Mouse (Mus musculus) limb, embryonic 13.5 days (tissue): ENCODE results near the gene Cx3cr1. TPM values are rescaled to one million over a fixed set of nuclear protein-coding genes. Genes with fewer than 3 reads are reported as not detected.

ENCODE experiments used
- ATAC-seq: fragments of 200-750 bp; cut with Nextera tagmentation; 2 replicates; pipeline ENCODE4 v1.8.0; 2017; ENCODE audit warnings: low read depth, moderate number of reproducible peaks, moderate TSS enrichment; ENCODE audit not compliant: low FRiP score
- H3K27ac ChIP-seq: fragments of 300-500 bp; sonication (generic); 2 replicates; pipeline ENCODE4 v1.5.1; 2015; ENCODE audit warnings: inconsistent platforms, mild to moderate bottlenecking, moderate library complexity
- H3K27me3 ChIP-seq: fragments of 300-500 bp; sonication (generic); 2 replicates; pipeline ENCODE4 v1.6.1; 2015; ENCODE audit warnings: mild to moderate bottlenecking, inconsistent platforms
- H3K36me3 ChIP-seq: fragments of 300-500 bp; sonication (generic); 2 replicates; pipeline ENCODE4 v1.6.1; 2015; ENCODE audit warnings: inconsistent platforms, mild to moderate bottlenecking, moderate library complexity
- H3K4me1 ChIP-seq: fragments of 300-500 bp; sonication (generic); 2 replicates; pipeline ENCODE4 v1.6.1; 2015; ENCODE audit warnings: inconsistent platforms
- H3K4me2 ChIP-seq: fragments of 300-500 bp; sonication (generic); replicated peaks from 2 replicates; pipeline ENCODE4 v1.6.1; 2015; ENCODE audit warnings: inconsistent platforms, mild to moderate bottlenecking, moderate library complexity
- H3K4me3 ChIP-seq: fragments of 300-500 bp; sonication (generic); 2 replicates; pipeline ENCODE4 v1.5.1; 2015; ENCODE audit warnings: moderate library complexity, mild to moderate bottlenecking, inconsistent platforms
- H3K9ac ChIP-seq: fragments of 300-500 bp; sonication (generic); 2 replicates; pipeline ENCODE4 v1.6.1; 2015; ENCODE audit warnings: mild to moderate bottlenecking, inconsistent platforms
- H3K9me3 ChIP-seq: fragments of 300-500 bp; sonication (generic); 2 replicates; pipeline ENCODE4 v1.6.1; 2016; ENCODE audit warnings: inconsistent platforms
- WGBS: fragments of 180-500 bp; shearing (Covaris S2); methylation state at CpG from one replicate; pipeline ENCODE4 v1.1.7; 2015; 5-methylcytosine and 5-hydroxymethylcytosine counted together
- polyA plus RNA-seq: library from polyadenylated mRNA; unstranded; fragments of >200 nt; fragmentation: Nextera tagmentation; extraction: Ambion mirVana; gene quantifications from 2 replicates; pipeline ENCODE4 v1.2.1, GENCODE M21; 2015

The Cx3cr1 gene
- polyA plus RNA-seq, 1 experiment from 2014 or later, result 11.0 TPM

- no peak for ATAC-seq
- H3K4me2 ChIP-seq, result no peak overlapping the region
- no peak overlapping the region for H3K27ac ChIP-seq
- WGBS, result 68% methylated on average over 8 of the region's 8 CpGs
- peaks cover 5% of the 10 kb centered on the region for H3K4me1 ChIP-seq
- no peak overlapping the region for H3K4me3 ChIP-seq
- no peaks in the 10 kb centered on the region for H3K36me3 ChIP-seq
- H3K9ac ChIP-seq, result no peak overlapping the region
- H3K27me3 ChIP-seq, result no peaks in the 10 kb centered on the region
- peaks cover 9% of the 10 kb centered on the region; the same call in 1 of the 2 replicates for H3K9me3 ChIP-seq
These were observed 215.5 kb downstream of the Cx3cr1 start for GRCm38 (mm10) chr9:119854170-119854569.

- 62% methylated on average over 2 of the region's 2 CpGs for WGBS
- Histone ChIP-seq H3K9ac (no peak overlapping the region), H3K4me3 (no peak overlapping the region), H3K36me3 (no peaks in the 10 kb centered on the region), H3K27me3 (no peaks in the 10 kb centered on the region), H3K9me3 (peaks cover 9% of the 10 kb centered on the region; the same call in 1 of the 2 replicates), H3K4me1 (peaks cover 11% of the 10 kb centered on the region), H3K27ac (no peak overlapping the region), H3K4me2 (no peak overlapping the region)
- ATAC-seq, result no peak
These were observed 216.4 kb downstream of the Cx3cr1 start for GRCm38 (mm10) chr9:119853071-119853846.

- 71% methylated on average over 10 of the region's 10 CpGs for WGBS
- ATAC-seq, result no peak
These were observed 217.2 kb downstream of the Cx3cr1 start for GRCm38 (mm10) chr9:119852347-119853030.

More at GRCm38 (mm10) chr9:119852347-119853030, 217.2 kb downstream of the Cx3cr1 start:
- Histone ChIP-seq H3K4me2 (no peak overlapping the region), H3K4me1 (peaks cover 11% of the 10 kb centered on the region), H3K27ac (no peak overlapping the region), H3K4me3 (no peak overlapping the region), H3K9ac (no peak overlapping the region), H3K9me3 (peaks cover 6% of the 10 kb centered on the region; the same call in 1 of the 2 replicates), H3K36me3 (no peaks in the 10 kb centered on the region), H3K27me3 (no peaks in the 10 kb centered on the region)

Other genes with a start within 250 kb of the Cx3cr1 start
- gene Scn11a, start 244.4 kb downstream of the Cx3cr1 start, polyA plus RNA-seq, result 0.04 and 0.05 TPM in 2 replicates
- gene Wdr48, start 175.0 kb downstream of the Cx3cr1 start, polyA plus RNA-seq, result 51.5 and 60.3 TPM in 2 replicates
- 29.5 and 31.5 TPM in 2 replicates for gene Gorasp1, start 132.3 kb downstream of the Cx3cr1 start, polyA plus RNA-seq
- gene Ttc21a, start 132.3 kb downstream of the Cx3cr1 start, polyA plus RNA-seq, result 0.18 and 0.20 TPM in 2 replicates
- 4.5 and 6.4 TPM in 2 replicates for gene Csrnp1, start 85.2 kb downstream of the Cx3cr1 start, polyA plus RNA-seq
- gene Xirp1, start 46.3 kb downstream of the Cx3cr1 start, polyA plus RNA-seq, result 0.70 and 1.0 TPM in 2 replicates
- 0.76 and 0.97 TPM in 2 replicates for gene Ccr8, start 22.2 kb upstream of the Cx3cr1 start, polyA plus RNA-seq
- 34.0 and 37.3 TPM in 2 replicates for gene Slc25a38, start 40.5 kb upstream of the Cx3cr1 start, polyA plus RNA-seq
- gene Rpsa, start 57.8 kb upstream of the Cx3cr1 start, polyA plus RNA-seq, result 1,301 and 1,325 TPM in 2 replicates
- gene Mobp, start 79.8 kb upstream of the Cx3cr1 start, polyA plus RNA-seq, result not detected in 2 replicates
- gene Myrip, start 231.6 kb upstream of the Cx3cr1 start, polyA plus RNA-seq, result 0.32 and 0.59 TPM in 2 replicates